Mouse (Mus musculus) erythroblast, embryonic 14.5 days (primary cell): ENCODE results near the gene Tex19.2.

ENCODE experiments used
- GATA1 ChIP-seq: IDR thresholded peaks from 2 replicates; pipeline ENCODE4 v1.6.1; 2012; ENCODE audit warnings: low read length, inconsistent platforms, mixed read lengths
- TAL1 ChIP-seq: IDR thresholded peaks from 3 replicates; pipeline ENCODE4 v1.6.1; 2012; ENCODE audit warnings: low read length, inconsistent platforms, mixed read lengths

DNA sequence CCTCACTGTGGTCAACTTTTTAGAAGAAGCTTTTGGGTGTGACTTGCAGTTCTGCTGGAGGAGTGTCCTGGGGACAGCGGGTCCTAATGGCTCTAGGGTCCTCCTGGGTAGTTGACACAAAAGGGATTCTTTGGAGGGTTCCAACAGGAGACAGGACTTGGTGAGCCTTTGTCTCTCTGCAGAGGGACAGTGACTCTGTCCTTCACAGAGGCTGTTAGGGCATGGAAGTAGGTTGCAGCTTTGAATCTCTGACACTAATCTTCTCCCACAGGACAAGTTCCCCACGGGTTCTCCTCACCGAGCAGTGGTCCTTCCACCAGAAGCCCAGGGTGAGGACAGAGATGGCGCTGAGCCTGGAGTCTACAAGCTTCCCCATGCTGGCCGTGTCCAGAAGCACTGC is 41.5 kb upstream of the Tex19.2 start, which contains the start of gene Uts2r:
- no peak for TF ChIP-seq GATA1
- TF ChIP-seq TAL1 = no peak
